Mouse (Mus musculus) MEL-GATA-1-ER (cell line): ENCODE measurements around the gene Fgfr2.
"Not testable (repeated sequence)": the region's sequence is repeated elsewhere in the genome, so short reads cannot be mapped to it uniquely, and the experiment has no call there.

Experiments
- DNase-seq: peaks from one replicate; pipeline ENCODE4 v3.0.0-alpha.2; 2012; ENCODE audit warnings: low read depth; ENCODE audit errors: extremely low read depth

The Fgfr2 gene

DNA sequence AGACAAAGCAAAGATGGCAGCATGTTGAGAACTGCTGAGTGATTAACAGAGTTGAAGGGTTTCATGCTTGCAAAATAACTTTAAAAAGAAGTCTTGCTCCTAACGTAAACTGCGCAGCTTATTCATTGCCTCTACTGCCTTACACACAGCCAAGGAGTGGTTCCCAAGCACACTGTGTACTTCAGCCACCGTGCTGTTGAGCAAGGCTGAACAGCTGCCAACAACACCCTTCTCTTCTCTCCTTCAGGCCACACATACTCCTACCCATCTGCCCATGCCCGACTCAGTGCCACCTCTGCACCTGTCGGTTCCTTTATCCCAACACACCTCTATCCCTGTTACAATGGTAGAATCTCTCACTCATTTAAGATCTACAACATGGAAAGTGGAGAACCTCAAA is 2620.1 kb downstream of the Fgfr2 start:
- no peak for DNase-seq

DNA sequence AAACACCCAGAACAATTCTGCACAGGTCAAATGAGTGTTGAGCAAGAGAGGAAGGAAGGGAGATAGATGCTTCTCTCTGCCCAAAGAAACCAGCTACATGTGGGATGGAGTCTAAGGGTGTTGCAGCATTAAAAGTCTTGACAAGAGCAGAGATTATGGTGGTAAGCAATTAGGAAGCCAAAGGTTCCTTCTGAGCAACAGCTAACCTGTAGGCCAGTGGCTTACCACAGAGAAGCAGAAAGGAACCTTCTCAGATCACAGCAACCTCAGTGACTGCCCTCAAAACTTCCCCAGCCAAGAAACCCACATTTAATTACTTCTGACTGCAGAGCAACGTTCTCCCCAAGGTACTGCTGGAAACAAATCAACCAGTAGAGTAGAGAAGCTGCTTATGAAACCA is 2621.7 kb downstream of the Fgfr2 start:
- DNase-seq: no peak

DNA sequence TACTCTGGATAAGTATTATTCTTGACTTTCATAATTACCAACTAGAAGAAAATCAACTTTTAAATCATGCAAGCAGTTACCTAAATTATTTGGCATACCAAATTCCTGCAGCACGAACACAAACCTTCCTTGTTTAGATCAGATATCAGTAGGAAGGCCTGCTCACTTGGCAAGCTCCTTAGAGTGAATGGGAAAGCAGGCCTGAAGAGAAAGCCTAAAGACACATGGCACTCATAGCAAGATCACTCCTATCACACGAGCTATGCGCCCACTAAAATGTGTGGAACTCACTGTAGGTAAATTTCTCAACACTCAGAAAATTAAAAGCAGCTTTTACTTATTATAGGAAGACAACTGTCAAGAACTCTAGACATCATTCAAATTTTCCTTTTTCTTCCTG is 2629.8 kb downstream of the Fgfr2 start:
- DNase-seq: no peak

DNA sequence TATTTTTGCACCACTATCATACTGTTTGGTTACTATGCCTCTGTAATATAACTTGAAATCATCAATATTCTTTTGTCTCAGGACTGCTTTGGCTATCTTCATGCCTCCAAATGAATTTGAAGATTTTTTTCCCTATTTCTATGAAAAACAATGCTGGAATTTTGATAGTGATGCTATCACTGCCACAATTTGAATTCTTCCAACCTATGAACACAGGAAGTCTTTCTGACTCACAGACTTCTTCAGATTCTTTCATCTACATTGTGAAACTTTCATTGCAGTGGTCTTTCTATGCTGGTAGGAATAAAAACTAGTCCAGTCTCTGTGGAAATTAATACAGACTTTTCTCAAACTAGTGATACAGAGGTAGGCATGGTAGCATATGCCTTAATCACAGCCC is 2631.1 kb downstream of the Fgfr2 start:
- no peak for DNase-seq

DNA sequence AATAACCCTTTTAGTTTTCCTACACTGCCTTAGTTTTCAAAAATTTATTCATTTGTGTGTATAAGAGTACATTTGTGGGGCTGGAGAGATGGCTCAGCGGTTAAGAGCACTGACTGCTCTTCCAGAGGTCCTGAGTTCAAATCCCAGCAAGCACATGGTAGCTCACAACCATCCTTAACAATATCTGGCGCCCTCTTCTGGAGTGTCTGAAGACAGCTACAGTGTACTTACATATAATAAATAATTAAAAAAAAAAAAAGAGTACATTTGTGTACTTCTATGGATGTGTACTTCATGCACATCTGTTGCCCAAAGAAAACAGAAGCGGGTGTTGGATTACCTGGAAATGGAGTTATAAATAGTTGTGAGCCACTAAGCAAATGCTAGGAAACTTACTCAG is 2644.1 kb downstream of the Fgfr2 start:
- DNase-seq: not testable (repeated sequence)

DNA sequence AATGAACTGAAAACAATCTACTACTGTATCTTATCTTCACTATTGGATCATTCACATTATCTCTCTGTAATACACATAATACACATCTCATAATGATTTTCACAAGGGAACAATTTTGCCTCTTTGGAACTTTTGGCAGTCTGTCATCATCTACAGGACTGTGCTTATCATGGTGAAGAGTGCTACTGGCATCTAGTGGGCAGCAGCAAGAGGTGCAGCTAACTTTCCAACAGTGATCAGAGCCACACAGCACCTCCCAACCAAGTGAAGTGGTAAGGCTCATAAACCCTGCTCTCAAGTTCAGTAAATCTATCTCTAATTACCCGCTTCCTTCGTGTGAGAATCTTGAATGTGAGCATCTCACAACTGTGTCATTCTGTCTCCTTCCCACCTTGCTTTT is 2647.2 kb downstream of the Fgfr2 start:
- DNase-seq: peak; percentile 27

DNA sequence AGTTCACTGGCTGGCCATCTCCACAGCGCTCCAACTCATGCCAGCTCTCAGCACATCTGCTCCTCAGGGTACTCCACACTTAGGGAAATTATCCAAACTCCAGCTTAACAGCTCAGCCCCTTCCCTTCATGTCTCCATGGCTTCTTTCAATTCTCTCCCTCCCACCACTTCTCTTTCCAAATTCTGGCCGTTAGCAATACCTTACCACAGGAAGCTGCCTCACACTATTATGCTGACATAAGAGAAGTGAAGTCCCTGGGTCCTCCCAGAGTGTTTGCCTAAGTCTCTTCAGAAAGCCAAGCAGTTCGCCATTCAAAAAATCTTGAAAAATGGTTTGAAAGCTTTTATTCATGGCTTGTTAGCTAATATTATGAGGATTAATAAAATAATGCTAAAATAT is 2649.3 kb downstream of the Fgfr2 start:
- no peak for DNase-seq

DNA sequence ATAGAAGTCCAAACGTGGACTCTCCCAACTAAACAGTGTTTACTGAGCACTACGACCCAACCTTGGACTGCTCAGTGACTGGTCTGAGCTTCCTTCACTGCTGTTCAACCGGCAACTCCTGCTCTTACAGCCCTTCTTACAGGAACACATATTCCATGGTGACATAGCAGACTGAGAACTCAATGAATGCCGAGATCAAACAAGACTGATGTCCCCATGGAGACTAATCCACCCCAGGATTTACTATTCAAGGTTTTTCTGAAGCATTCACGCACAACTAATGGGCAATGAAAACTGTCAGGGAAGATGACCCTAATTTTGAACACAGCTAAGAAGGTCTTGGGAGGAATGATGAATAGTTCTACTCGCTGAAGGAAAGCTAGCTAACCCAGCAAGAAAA is 2650.5 kb downstream of the Fgfr2 start:
- DNase-seq: no peak

DNA sequence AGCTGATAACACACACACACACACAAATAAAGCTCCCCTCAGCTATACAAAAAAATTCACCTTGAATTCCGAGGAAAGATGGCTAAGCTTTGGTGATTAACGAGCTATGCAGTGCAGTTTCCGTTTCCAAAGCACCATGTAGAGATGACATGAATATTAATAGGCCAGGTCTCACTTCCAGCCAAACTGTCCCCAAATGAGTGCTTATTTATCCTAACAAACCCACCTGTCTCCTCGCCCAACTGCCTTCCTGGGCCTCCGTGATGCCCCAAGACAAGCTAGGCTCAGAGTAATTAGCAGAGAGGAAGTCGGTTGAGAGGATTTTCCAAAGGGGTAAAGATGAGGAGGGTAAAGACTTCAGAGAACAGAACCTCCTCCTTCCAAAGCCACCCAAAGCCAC is 2652.1 kb downstream of the Fgfr2 start:
- no peak for DNase-seq

DNA sequence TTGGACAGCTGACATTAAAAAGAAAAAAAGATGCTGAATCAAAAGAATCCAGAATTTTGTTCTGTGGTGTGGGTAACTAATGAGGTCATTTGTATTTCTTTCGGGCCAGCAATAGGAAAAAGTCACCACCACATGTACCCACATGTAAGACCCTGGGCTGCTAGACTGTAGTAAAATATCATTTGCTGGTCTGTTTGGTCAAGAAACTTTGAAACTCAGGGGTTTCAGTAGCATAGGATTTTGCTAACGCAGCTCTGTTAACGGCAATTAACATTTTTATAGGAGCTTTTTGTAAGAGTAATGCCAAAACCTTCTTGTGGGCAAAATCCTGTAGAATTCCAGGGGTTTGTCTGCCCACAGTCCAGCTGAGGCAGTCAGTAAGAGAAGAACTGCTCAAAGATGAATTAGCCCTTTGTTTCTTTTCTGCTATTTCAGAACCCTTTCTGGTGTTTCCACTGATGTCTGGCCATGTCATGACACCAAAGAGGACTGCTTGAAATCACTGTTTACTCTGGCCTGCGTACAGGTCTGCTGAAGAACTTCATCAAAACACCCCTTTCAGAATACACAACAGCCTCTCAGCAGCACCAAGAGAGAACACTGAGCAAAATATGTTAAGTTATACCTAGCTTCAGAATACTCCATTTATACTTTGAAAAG is 2667.4 kb downstream of the Fgfr2 start:
- no peak for DNase-seq

DNA sequence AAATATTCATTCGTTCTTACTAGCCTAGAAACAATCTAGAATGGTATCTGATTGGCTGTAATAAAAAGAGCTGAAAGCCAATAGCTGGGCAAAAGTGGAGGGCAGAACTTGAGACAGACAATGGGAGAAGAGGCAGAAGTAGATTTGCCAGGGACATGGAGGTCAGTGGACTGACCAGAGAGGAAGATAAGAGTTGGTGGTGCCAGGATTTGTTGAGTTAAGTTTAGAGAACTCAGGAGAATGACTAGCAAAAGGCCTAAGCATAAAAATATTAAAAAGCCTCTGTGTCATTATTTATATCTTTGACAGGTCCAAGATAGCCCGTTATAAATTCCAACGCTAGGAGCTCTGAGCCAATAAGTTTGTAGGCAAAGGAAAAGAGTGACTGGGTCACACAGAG is 2668.9 kb downstream of the Fgfr2 start:
- DNase-seq: no peak

DNA sequence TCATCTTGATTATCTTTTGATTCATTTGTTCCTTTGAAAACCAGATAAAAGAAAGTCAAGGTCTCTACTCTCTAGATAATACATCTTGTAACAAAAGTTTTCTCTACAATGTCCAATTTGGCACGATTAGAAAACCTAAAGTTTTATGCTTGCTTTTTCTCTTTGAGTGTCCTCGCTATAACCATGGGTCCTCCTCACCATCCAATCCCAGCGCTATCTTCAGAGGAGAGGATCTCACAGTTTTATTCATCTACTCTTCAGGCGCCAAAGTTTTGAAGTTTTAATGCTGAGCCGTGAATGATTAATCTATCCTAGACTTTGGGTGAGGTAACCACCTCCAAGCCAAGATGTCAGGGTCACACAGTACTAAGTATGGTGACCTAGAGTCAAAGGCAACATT is 2687.4 kb downstream of the Fgfr2 start:
- DNase-seq: no peak

DNA sequence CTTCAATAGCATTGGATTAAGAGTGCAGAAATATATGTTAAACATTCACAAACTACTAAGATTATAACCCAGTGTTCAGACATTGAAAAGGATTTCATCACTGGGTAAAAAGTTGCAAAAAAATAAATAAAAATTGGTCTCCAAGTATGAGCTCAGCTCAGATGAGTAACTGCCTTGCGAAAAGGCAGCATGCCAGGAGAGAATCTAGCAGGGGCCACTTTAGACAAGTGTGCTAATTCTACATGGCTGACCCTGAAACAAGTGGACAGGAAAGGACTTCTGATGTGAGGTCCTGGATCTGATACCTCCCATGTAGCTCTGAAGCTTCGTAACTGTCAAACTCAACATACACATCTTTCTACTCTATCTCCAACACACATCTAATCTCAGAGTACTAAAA is 2691.0 kb downstream of the Fgfr2 start:
- DNase-seq: no peak

DNA sequence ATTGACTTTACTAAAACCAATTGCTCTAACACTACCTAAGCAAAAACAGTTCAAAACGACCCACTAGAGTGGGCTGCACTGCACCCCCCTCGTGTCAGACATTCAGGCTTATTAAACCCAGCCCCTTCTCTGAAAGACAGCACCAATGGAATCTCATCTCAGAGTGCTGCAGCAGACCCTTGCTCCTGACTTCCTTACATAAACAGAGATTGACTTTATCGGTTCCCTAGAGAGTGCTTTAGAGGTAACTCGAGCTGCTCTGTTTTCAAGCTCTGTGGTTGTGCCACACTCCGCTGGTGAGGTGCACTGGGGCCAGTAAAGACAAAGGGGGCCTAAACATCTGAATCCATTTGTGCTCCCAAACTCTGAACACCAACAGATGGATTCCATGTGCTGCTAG is 2696.6 kb downstream of the Fgfr2 start:
- no peak for DNase-seq

DNA sequence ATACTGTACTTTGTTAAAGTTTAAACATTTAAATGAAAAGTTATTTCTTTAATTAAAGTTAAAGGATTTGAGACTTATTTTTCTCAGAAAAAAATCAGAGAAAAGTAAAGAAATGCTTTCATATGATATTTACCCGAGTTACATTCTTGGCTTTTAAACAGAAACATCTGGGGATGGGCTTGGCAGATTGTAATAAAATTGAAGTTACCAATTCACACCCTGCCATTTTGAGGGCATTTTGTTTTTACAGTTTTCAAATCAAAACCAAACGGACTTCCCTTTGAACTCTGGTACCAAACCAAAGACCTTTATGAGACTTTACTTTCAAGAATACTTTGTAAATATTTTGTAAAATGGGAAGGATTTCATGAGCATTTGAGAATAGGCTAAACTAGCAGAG is 2697.2 kb downstream of the Fgfr2 start:
- DNase-seq: no peak

DNA sequence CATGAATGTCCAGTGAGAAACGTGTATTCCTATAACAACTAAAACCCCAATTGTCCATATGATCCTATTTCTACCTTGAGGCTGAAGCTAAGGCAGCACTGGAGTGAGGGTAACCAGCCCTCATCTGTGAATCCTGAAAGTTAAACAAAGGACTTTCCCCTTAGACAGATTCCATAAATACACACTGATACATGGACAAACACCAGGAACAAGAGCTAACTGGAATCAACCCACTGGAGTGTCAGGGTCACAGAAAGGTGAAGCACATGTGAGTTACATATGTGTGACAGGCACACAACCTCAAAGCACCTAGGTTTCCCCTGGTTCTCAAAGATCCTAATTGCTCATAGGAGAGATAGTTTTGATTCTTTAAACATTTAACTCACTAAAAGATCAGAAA is 2703.2 kb downstream of the Fgfr2 start:
- no peak for DNase-seq

DNA sequence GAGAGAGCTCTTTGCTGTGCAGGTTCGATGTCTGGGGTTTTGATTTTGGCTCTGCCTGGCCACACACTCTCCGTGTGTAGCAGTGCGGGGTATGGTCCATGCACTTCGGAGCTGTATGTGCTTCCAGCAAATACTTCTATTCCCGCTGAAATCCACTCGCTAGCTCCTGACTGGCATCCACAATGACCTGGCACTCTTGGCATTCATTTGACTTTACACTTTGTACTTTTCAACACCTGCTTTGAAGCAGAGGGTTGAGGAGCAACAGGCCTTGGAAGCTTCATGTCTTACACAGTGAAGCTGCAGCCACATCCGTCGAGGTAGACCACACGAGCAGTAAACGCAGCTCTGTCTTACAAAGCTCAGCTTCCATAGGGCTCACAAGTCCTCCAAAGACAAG is 2715.5 kb downstream of the Fgfr2 start:
- DNase-seq: no peak

DNA sequence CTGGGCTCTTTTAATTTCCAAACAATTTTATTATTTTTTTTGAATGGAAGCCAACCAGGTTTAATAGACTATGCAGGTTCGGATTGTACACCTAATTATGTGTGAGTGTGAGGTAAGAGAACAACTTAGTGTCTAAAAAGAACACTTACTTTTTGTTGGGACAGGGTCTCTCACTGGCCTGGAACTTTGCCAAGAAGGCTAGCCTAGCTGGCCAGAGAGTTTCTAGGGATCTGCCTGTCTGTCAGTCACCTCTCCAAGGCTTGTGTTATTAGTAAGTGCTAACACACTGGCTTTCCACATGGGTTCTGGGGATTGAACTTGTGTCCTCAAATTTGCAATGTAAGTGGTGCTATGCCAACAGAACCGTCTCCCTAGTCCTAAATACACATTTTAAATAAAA is 2719.8 kb downstream of the Fgfr2 start:
- DNase-seq: no peak

DNA sequence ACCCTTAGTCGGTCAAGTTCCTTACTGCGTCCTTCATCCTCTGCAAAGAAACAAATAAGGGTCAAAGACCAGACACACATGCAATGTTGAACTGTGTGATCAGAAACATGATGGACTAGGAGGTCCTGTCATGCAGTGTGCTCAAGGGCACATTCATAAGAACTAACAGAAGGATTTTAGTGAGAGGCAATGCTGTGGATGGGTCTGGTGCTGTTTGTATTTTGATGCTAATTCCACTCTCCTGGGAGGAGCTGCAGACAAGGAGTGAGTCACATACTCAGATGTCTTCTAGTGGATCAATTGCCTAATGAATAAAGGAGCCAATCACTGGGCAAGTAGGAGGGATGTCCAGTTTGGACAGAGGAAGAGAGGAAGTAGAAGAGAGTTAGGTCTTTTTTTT is 2728.5 kb downstream of the Fgfr2 start:
- DNase-seq: no peak

DNA sequence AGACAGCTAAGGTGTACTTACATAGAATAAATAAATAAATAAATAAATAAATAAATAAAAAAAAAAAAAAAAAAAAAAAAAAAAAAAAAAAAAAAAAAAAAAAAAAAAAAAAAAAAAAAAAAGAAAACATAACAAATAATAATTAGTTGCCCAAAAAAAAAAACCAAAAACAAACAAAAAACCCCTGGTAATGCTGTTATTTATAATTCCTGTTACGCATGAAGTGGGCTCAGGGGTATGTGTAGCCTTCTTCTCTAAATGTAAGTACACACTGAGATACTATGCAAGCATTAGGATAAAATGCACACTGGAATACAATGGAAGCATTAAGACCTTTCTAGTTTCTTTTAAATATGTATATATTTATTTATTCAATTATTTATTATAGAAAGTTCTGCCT is 2733.1 kb downstream of the Fgfr2 start:
- not testable (repeated sequence) for DNase-seq

DNA sequence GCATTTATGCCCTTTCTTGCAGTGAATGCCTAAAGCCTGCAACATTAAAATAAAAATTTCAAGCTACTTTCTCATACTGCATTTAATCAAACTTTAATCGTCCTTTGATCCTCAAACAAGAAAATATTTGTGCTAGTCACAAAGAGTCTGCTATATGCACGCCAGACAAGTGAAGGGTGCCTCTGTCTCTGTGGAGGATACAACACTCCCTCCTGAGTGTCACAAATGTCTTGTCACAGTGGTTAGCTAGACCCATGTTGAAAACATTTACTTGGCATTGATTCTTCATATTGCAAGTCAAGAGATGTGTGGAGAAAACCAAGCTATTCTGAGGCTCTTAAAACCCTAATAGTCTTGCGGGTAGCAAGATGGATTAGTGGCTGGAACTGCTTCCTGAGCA is 2736.8 kb downstream of the Fgfr2 start:
- DNase-seq: no peak

DNA sequence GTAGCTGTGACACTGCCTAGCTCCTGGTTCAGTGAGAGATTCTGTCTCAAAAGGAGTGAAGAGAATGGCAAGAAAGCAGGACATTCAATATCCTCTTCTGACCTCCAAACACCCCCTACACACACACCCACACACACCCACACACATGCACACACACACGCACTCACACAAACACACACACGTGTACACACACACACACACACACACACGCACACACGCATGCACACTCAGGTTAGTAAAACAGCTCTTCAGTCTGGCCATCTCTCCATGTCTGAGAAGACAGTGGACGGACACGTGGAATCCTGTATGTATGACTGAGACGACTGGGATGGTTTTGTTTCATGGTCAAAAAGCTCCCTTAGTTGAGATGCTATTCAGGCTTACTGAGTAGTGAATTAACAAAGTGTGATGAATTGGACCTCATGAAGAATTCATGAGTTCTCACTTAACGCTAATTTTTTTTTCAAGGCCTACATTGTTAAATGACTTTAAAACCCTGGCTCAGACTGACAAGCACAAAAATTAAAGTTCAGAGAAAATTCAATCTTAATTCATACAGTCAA is 2737.3 kb downstream of the Fgfr2 start:
- DNase-seq: no peak

DNA sequence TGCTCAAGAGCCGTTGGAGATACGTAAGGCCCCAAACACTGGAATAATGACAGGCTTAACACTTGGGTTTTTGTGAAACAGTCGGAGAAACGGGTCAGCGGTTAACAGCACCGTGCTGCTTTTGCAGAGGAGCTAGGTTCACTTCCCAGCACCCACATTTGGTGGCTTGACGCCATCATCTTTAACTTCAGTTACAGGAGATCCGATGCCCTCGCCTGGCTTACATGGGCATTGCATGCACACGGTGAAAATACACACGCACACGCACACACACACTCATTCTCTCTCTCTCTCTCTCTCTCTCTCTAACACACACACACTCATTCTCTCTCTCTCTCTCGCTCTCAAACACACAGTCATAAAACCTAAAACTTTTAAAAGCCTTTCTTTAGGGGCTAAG is 2741.0 kb downstream of the Fgfr2 start:
- no peak for DNase-seq
